Mouse (Mus musculus) C2C12 (cell line): ENCODE results near the gene Chkb. TPM values are rescaled to one million over a fixed set of nuclear protein-coding genes. Genes with fewer than 3 reads are reported as not detected.

Experiments
- H3K27me3 ChIP-seq: one replicate; pipeline ENCODE4 v1.6.1; 2011; ENCODE audit not compliant: control insufficient read depth, insufficient read depth, insufficient read length
- H3K36me3 ChIP-seq: one replicate; pipeline ENCODE4 v1.6.1; 2011; ENCODE audit not compliant: control insufficient read depth, insufficient read depth
- H3K4me3 ChIP-seq: one replicate; pipeline ENCODE4 v1.5.1; 2011; ENCODE audit warnings: mild to moderate bottlenecking, control low read depth; ENCODE audit not compliant: poor library complexity, insufficient read depth, severe bottlenecking
- H3K79me2 ChIP-seq: one replicate; pipeline ENCODE4 v1.6.1; 2011; ENCODE audit not compliant: control insufficient read depth, insufficient read depth
- H3K79me3 ChIP-seq: one replicate; pipeline ENCODE4 v1.6.1; 2011; ENCODE audit warnings: low read depth, control low read depth
- H3ac ChIP-seq: one replicate; pipeline ENCODE3; 2011; ENCODE audit warnings: low read depth; ENCODE audit not compliant: control insufficient read depth, insufficient read length
- CEBPB ChIP-seq: IDR thresholded peaks from one replicate; pipeline ENCODE4 v1.6.1; 2011; ENCODE audit warnings: low read depth, mild to moderate bottlenecking, control low read depth, moderate library complexity
- CTCF ChIP-seq: IDR thresholded peaks from one replicate; pipeline ENCODE4 v1.5.1; 2011; ENCODE audit not compliant: control insufficient read depth, insufficient read depth, insufficient read length
- FOSL1 ChIP-seq: IDR thresholded peaks from one replicate; pipeline ENCODE4 v1.8.0; 2011; ENCODE audit warnings: mild to moderate bottlenecking, low read length; ENCODE audit not compliant: poor library complexity, insufficient read depth, severe bottlenecking
- MAX ChIP-seq: IDR thresholded peaks from one replicate; pipeline ENCODE4 v1.6.1; 2011; ENCODE audit warnings: mild to moderate bottlenecking, control low read depth
- MYOD1 ChIP-seq: IDR thresholded peaks from one replicate; pipeline ENCODE4 v1.6.1; 2011; ENCODE audit warnings: low read depth; ENCODE audit not compliant: control insufficient read depth, insufficient read length
- MYOG ChIP-seq: IDR thresholded peaks from one replicate; pipeline ENCODE4 v1.6.1; 2011; ENCODE audit not compliant: control insufficient read depth, insufficient read length; ENCODE audit errors: extremely low read depth
- USF1 ChIP-seq: IDR thresholded peaks from one replicate; pipeline ENCODE4 v1.6.1; 2011; ENCODE audit warnings: low read depth, mild to moderate bottlenecking, control low read depth, moderate library complexity
- polyA plus RNA-seq: library from polyadenylated mRNA; unstranded; fragments of >200 nt; fragmentation: generic; extraction: Trizol; gene quantifications from one replicate; pipeline ENCODE4 v1.2.1, GENCODE M21; 2012; ENCODE audit warnings: missing spikeins

Gene Chkb
- polyA plus RNA-seq, 1 experiment, result 47.1 TPM

DNA sequence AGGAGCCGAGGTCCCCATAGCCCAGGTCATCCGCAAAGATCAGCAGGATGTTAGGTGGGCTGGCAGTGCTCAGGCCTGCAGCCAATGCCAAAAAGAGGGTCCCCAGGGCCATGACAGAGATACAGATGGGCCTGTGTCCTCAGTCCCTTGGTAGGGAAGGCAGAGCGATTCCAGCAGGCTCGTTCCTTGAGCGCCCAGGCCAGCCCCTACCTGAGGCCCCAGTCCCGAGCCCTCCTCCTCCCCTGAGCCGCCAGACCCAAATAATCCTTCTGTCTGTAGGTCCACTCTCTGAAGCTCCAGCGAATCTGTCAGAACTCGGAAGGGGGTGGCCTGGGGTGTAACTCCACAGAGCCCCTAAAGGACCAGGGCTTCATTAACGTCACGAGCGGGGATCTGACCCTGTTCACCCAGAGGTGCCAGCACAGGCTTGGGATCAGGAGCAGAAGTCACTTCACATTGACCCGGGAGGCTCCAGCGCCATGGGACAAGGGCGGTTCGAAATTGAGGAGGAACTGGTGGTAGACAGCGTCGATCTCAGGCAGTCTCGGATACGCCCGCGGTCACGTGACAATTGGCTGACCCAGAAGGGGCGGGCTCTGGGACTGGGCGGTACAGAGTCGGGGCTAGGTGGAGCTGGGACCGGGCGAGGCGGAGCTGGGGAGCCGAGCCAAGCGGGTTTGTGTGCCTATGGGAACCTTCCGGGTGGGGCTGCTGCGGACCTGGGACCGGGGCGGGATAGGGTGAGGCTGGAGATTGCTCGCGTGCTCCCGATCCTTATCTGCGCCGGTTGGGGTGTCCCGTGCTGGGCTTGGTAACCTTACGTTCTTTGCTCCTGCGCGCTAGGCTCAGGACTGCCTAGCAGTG is 46.1 kb upstream of the Chkb start:
- H3K36me3 ChIP-seq, result no peaks in the 10 kb centered on the region
- H3K79me2 ChIP-seq, result no peaks in the 10 kb centered on the region
- peak overlapping the region; percentile 56 for H3ac ChIP-seq
- no peaks in the 10 kb centered on the region for H3K27me3 ChIP-seq
- H3K4me3 ChIP-seq, result peak overlapping the region; percentile 45
- H3K79me3 ChIP-seq, result no peaks in the 10 kb centered on the region
- TF ChIP-seq MAX (peak; percentile 47), MYOD1 (no peak), USF1 (peak; percentile 98)

DNA sequence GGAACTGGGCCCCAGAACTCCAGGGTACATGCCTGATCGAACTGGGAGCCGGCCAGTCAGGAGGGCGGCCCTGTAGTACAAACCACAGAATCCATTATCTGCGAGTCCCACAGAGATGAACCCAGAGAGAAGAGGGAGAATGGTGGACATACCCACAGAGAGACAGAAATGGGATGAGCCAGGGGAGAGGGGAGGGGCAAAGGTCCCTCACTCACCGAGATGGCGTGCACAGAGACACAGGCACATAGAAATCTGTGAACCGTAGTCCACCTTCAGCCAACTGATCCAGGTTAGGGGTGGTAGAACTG is 45.5 kb upstream of the Chkb start:
- peak overlapping the region; percentile 45 for H3K4me3 ChIP-seq
- no peaks in the 10 kb centered on the region for H3K27me3 ChIP-seq
- H3K79me3 ChIP-seq, result no peaks in the 10 kb centered on the region
- no peak overlapping the region for H3ac ChIP-seq
- no peak for TF ChIP-seq FOSL1
- TF ChIP-seq CTCF, result no peak
- no peak for TF ChIP-seq CEBPB
- TF ChIP-seq MAX, result no peak
- no peak for TF ChIP-seq USF1
- TF ChIP-seq MYOD1, result no peak
- no peak for TF ChIP-seq MYOG
- H3K36me3 ChIP-seq, result no peaks in the 10 kb centered on the region
- H3K79me2 ChIP-seq, result no peaks in the 10 kb centered on the region

DNA sequence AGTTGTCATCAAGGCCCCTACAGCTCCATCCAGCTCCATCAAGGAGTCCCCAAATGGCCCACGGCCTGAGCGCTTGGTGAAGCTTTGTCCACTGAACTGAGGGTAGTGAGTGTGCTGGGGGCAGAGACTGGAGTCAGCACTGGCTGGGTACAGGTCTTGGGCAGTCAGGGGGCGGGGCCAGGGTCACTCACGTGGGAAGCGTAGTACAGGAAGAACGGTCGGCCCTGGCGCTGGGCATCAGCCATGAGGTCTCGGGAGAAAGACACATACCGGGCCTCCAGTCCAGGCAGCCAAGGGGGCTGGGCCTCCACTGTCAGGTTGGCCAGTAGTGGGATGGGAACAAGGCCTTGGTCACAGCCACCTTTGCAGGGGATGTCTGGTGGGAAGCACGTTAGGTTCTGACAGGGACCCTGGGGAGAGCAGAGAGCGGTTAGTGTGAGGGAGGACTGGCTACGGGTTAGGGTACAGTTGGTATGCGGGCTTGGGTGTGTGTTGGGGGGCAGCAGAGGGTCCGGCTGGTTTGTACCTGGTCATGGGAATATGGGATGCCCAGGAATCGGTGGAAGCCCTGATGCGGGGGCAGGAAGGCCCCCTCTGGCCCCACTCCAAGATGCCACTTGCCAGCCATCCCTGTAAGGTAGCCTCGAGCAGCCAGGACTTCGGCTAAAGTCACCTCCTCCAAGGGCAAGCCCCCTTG is 45.0 kb upstream of the Chkb start:
- no peak overlapping the region for H3K4me3 ChIP-seq

DNA sequence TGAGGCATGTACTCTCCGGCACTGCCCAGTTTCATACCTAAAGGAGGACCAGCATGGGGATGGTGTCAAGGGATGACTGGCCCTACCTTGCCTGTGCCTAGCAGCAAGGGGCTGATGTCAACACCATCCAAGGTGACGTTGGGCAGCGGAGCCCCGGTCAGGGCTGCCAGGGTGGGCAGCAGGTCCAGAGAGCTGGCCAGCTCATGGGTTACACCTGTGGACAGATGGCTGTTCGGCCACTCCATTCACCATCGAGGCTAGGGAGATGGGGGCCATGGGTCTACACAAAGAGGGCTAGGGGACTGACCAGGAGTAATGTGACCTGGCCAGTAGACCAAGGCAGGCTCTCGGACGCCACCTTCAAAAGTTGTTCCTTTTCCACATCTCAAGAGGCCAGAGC is 44.2 kb upstream of the Chkb start:
- Histone ChIP-seq H3ac (no peak overlapping the region), H3K79me3 (no peaks in the 10 kb centered on the region), H3K27me3 (no peaks in the 10 kb centered on the region), H3K36me3 (no peaks in the 10 kb centered on the region), H3K4me3 (no peak overlapping the region), H3K79me2 (no peaks in the 10 kb centered on the region)
- no peak for TF ChIP-seq USF1
- no peak for TF ChIP-seq MAX
- no peak for TF ChIP-seq CTCF
- no peak for TF ChIP-seq MYOD1
- no peak for TF ChIP-seq CEBPB
- no peak for TF ChIP-seq MYOG
- no peak for TF ChIP-seq FOSL1

More for the DNA sequence above, 45.0 kb upstream of the Chkb start:
- Histone ChIP-seq H3K79me2 (no peaks in the 10 kb centered on the region), H3ac (no peak overlapping the region), H3K27me3 (no peaks in the 10 kb centered on the region), H3K79me3 (no peaks in the 10 kb centered on the region), H3K36me3 (no peaks in the 10 kb centered on the region)
- no peak for TF ChIP-seq MYOD1
- no peak for TF ChIP-seq CEBPB
- TF ChIP-seq FOSL1, result no peak
- TF ChIP-seq CTCF, result no peak
- no peak for TF ChIP-seq MYOG
- TF ChIP-seq USF1, result no peak
- TF ChIP-seq MAX, result no peak

DNA sequence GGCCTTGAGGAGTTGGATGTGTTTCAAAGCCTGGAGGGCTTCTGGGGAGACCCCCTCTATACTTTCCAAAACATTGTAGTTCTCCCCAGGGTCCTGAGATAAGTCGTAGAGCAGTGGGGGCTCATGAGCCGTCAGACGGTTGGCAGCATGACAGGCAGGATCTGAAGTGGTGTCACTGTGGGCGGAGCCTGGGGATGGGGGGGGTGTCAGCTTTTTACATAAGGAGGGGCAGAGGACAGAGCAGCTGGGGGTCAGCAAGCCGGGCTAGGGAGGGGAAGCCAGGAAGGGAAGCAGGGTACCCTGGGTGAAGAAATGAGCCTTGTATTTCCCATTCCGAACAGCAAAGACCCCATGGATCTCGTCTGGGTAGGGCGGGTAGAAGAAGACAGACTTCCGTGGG is 43.7 kb upstream of the Chkb start:
- H3K36me3 ChIP-seq, result no peaks in the 10 kb centered on the region
- H3K79me3 ChIP-seq, result no peaks in the 10 kb centered on the region
- H3K79me2 ChIP-seq, result no peaks in the 10 kb centered on the region
- no peak overlapping the region for H3K4me3 ChIP-seq
- no peaks in the 10 kb centered on the region for H3K27me3 ChIP-seq
- TF ChIP-seq USF1, result no peak
- TF ChIP-seq MYOD1, result no peak
- TF ChIP-seq FOSL1, result no peak
- TF ChIP-seq MAX, result no peak
- TF ChIP-seq CEBPB, result no peak
- no peak for TF ChIP-seq CTCF
- TF ChIP-seq MYOG, result no peak
- no peak overlapping the region for H3ac ChIP-seq

DNA sequence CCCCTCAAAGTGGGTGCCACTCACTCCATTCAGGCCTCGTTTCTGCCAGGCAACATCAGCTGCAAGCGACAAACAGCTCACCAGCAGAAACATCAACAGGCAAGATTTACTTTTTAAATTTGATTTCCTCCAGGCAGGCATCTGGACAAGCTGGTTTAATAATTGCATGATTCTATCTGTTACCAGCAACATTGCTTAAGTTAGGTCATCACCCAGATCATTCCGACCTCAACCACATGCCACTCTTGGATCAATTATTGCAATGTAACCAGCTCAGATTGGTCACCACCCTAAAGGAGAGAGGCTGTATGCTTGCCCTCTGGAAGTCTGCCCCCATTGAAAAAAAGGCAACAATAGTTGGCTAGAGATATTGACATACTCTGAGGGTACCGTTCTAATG is 41.8 kb upstream of the Chkb start:
- Histone ChIP-seq H3K27me3 (peaks cover under 1% of the 10 kb centered on the region), H3K36me3 (no peaks in the 10 kb centered on the region), H3K79me3 (no peaks in the 10 kb centered on the region), H3ac (no peak overlapping the region), H3K4me3 (no peak overlapping the region), H3K79me2 (no peaks in the 10 kb centered on the region)
- no peak for TF ChIP-seq CEBPB
- TF ChIP-seq MYOG, result no peak
- no peak for TF ChIP-seq USF1
- TF ChIP-seq FOSL1, result no peak
- no peak for TF ChIP-seq MAX
- TF ChIP-seq CTCF, result no peak
- TF ChIP-seq MYOD1, result no peak
